ENCODE assay signal across 12 mouse cellular contexts in the genomic region with DNA sequence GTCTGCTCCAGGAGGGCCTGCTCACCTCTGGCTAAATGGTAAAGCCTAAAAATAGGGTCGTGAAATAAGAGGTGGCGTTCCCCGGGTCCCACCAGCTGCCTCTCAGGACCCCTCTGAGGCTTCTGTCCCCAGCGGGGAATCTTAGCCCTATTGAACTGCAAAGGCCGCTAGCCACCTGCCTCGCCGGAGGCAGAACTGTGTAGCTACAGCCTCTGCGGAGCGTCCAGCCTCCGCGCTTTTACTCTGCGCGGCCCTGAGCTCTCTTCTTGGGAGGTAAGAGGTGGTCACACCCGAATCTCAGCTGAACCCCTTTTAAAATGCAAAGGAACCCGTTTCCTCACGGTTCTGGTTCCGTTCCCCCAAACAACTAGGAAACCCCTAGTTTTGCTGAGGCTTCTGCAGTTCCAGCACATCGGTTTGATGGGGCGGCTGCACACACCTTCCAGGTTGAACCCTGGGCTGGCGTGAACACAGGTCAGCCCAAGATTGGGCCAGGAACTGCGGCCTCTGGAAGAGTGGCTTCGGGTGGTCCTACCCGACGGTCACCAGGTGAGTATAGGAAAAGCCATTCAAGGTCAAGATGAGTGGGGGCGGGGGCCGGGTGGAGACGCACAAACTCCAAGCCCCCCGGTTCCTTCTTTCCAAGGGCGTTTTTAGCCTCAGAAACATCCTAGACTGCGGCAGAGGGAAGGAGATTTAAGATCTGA. TPM values are rescaled to one million over a fixed set of nuclear protein-coding genes. Genes with fewer than 3 reads are reported as not detected.
DNase-seq lines count a peak whose midpoint lies in the region; ATAC-seq and TF ChIP-seq lines count a peak whose summit lies in the region.
"Had no signal": no experiment of that assay in that cellular context is flagged by ENCODE, and none has a peak within 500 bp of the region (broad histone marks: within the 10 kb centered on the region; RNA-seq: fewer than 3 reads in every experiment).

No protein-coding gene starts in this region.

- H3K4me1 ChIP-seq in heart, adult 2 months (ENCODE audit: control insufficient read depth, insufficient read depth, low read length) = peaks cover 2% of the 10 kb centered on the region
- H3K4me1 ChIP-seq in hindbrain, embryonic 10.5 days (replicated peaks) = peaks cover 46% of the 10 kb centered on the region
- H3K4me1 ChIP-seq in midbrain, embryonic 15.5 days = peaks cover 23% of the 10 kb centered on the region; the same call in 1 of the 2 replicates

- H3K79me2 ChIP-seq in heart, adult 2 months (replicated peaks; ENCODE audit: control insufficient read depth, insufficient read depth, low read length) = no peaks in the 10 kb centered on the region

- WGBS in heart, adult 2 months = 7% methylated on average over 30 of the region's 30 CpGs
- WGBS in hindbrain, embryonic 10.5 days = under 1% methylated on average over 30 of the region's 30 CpGs
- 1% methylated on average over 30 of the region's 30 CpGs for WGBS in midbrain, embryonic 15.5 days

- intact Hi-C loops in heart, adult 2 months (cut with DNase I) = loop anchor here (10.0 kb wide), 1 partner anchor 346 kb away; no protein-coding TSS in a partner anchor
- intact Hi-C loops in left cerebral cortex, adult 2 months (cut with DNase I) = loop anchor here (2.0 to 5.0 kb wide), 4 partner anchors 16 to 1199 kb away; a partner anchor contains a TSS

- peak overlapping the region; percentile 26 for H3K4me2 ChIP-seq in midbrain, embryonic 15.5 days

- no peak overlapping the region for H3K27ac ChIP-seq in heart, adult 2 months
- peak overlapping the region; percentile 68; the same call in 1 of the 2 replicates for H3K27ac ChIP-seq in hindbrain, embryonic 10.5 days
- peak overlapping the region; percentile 71 for H3K27ac ChIP-seq in midbrain, embryonic 15.5 days
- H3K27ac ChIP-seq in left cerebral cortex, adult 2 months = no peak overlapping the region

- DNase-seq in heart, adult 11 months = peak; percentile 79
- DNase-seq in heart, adult 2 months = no peak
- DNase-seq in ZHBTc4 (ENCODE audit: low read depth, low spot score) = peak; percentile 62
- peak; percentile 61 for DNase-seq in hindbrain, embryonic 10.5 days (ENCODE audit: low spot score)
- DNase-seq in left cerebral cortex, adult 2 months (ENCODE audit: extremely low spot score in 1 of 2, low spot score in 2 of 2) = no peak
- no peak for DNase-seq in adrenal gland, postnatal 4 days (ENCODE audit: low spot score in 2 of 2)
- DNase-seq in urinary bladder, adult 2 months (ENCODE audit: low spot score) = no peak
- DNase-seq: cerebellum, adult 9-10 months; gastrocnemius, postnatal 25 days; lung, postnatal 36 days had no signal

- no peaks in the 10 kb centered on the region for H3K36me3 ChIP-seq in heart, adult 2 months (ENCODE audit: control insufficient read depth, insufficient read depth, low read length)
- H3K36me3 ChIP-seq in hindbrain, embryonic 10.5 days = no peaks in the 10 kb centered on the region
- no peaks in the 10 kb centered on the region for H3K36me3 ChIP-seq in midbrain, embryonic 15.5 days (replicated peaks)

- H3K9ac ChIP-seq in heart, adult 2 months (ENCODE audit: low read depth, low read length) = no peak overlapping the region
- peak overlapping the region; percentile 31 for H3K9ac ChIP-seq in midbrain, embryonic 15.5 days

- no peak for TF ChIP-seq CTCF in heart, adult 2 months (IDR thresholded peaks at IDR 0.05)
- TF ChIP-seq CTCF in left cerebral cortex, adult 2 months (IDR thresholded peaks at IDR 0.05) = no peak

- TF ChIP-seq EP300 in heart, adult 2 months (IDR thresholded peaks at IDR 0.05; ENCODE audit: insufficient read depth, low read depth, low read length) = no peak

- ATAC-seq in midbrain, embryonic 15.5 days (replicated peaks) = no peak; the same call in 1 of the 2 replicates
- ATAC-seq: activated CD4-positive, CD25-positive, alpha-beta regulatory T cell, adult 4 months had no signal

- no peaks in the 10 kb centered on the region for H3K9me3 ChIP-seq in hindbrain, embryonic 10.5 days
- H3K9me3 ChIP-seq in midbrain, embryonic 15.5 days = no peaks in the 10 kb centered on the region

- no peak overlapping the region for H3K4me3 ChIP-seq in heart, adult 2 months
- peak overlapping the region; percentile 41 for H3K4me3 ChIP-seq in hindbrain, embryonic 10.5 days
- peak overlapping the region; percentile 28 for H3K4me3 ChIP-seq in midbrain, embryonic 15.5 days
- H3K4me3 ChIP-seq in left cerebral cortex, adult 2 months = no peak overlapping the region

- peaks cover 36% of the 10 kb centered on the region for H3K27me3 ChIP-seq in heart, adult 2 months (ENCODE audit: control insufficient read depth, insufficient read depth, low read length)
- peaks cover 100% of the 10 kb centered on the region for H3K27me3 ChIP-seq in hindbrain, embryonic 10.5 days (ENCODE audit: insufficient read depth, poor library complexity, severe bottlenecking)
- H3K27me3 ChIP-seq in midbrain, embryonic 15.5 days (replicated peaks) = peaks cover 76% of the 10 kb centered on the region

- no peak for TF ChIP-seq POLR2A in heart, adult 2 months (IDR thresholded peaks at IDR 0.05; ENCODE audit: insufficient read depth, low read depth, low read length)

RNA-seq across cellular contexts. Expression of a gene that starts 16.9 kb away (rescaled TPM):
- 100 to 1,000 TPM in 1 of 2 experiments, 10 to 100 TPM in 1; 97.9 to 124 TPM for total RNA-seq in heart, adult 2 months (2021)
- polyA plus RNA-seq in heart, adult 2 months (2012; rRNA removed) = 16.2 and 29.1 TPM in 2 replicates
- polyA plus RNA-seq in hindbrain, embryonic 10.5 days (2016; fragmentation: Nextera tagmentation; extraction: Ambion mirVana) = 23.6 and 23.9 TPM in 2 replicates
- polyA plus RNA-seq in midbrain, embryonic 15.5 days (2015; fragmentation: Nextera tagmentation; extraction: Ambion mirVana) = 28.2 and 30.4 TPM in 2 replicates
- 10 to 100 TPM; 21.6 to 24.8 TPM for total RNA-seq in left cerebral cortex, adult 2 months (2021)
- total RNA-seq in adrenal gland, postnatal 4 days (2021) = 10 to 100 TPM; 46.1 to 48.0 TPM
- 24.0 and 24.9 TPM in 2 replicates for polyA plus RNA-seq in urinary bladder, adult 2 months (2012; rRNA removed)

Comparison
In these comparisons a context has a peak if more than half of its experiments do, and no peak if none do; other contexts are left out.
1. DNase-seq: peak in heart, adult 11 months (single experiment), ZHBTc4 (single experiment) and hindbrain, embryonic 10.5 days (single experiment); none in heart, adult 2 months (0 of 2), left cerebral cortex, adult 2 months (0 of 2), adrenal gland, postnatal 4 days (0 of 2) and urinary bladder, adult 2 months (single experiment).
2. H3K27ac ChIP-seq: peak in hindbrain, embryonic 10.5 days (single experiment) and midbrain, embryonic 15.5 days (single experiment); none in heart, adult 2 months (single experiment) and left cerebral cortex, adult 2 months (single experiment).
3. H3K4me3 ChIP-seq: peak in hindbrain, embryonic 10.5 days (single experiment) and midbrain, embryonic 15.5 days (single experiment); none in heart, adult 2 months (single experiment) and left cerebral cortex, adult 2 months (single experiment).